Mouse (Mus musculus): ENCODE results near the gene Pzp. TPM values are rescaled to one million over a fixed set of nuclear protein-coding genes. Genes with fewer than 3 reads are reported as not detected.

The Pzp gene
- total and polyA plus RNA-seq, 2 experiments = 1,553 to 1,917 TPM

- Histone ChIP-seq H3K79me2 (ENCODE audit: control insufficient read depth, insufficient read depth, low read length) (no peaks in the 10 kb centered on the region), H3K27me3 (ENCODE audit: control insufficient read depth, insufficient read depth, low read length) (no peaks in the 10 kb centered on the region), H3K27ac (replicated peaks; ENCODE audit: insufficient read depth, low read depth, low read length) (no peak overlapping the region), H3K36me3 (ENCODE audit: control insufficient read depth, insufficient read depth, low read length) (no peaks in the 10 kb centered on the region), H3K4me3 (ENCODE audit: insufficient read depth, low read depth, low read length) (no peak overlapping the region), H3K9ac (ENCODE audit: low read depth, low read length) (no peak overlapping the region), H3K4me1 (ENCODE audit: control insufficient read depth, insufficient read depth, low read length) (no peaks in the 10 kb centered on the region)
- DNase-seq (ENCODE audit: extremely low read depth, low read depth, low spot score) = no peak
- WGBS = 76% methylated on average over 12 of the region's 12 CpGs
- no peak for TF ChIP-seq POLR2A (IDR thresholded peaks at IDR 0.05; ENCODE audit: extremely low read depth, insufficient read depth, low read length)
- TF ChIP-seq CTCF (IDR thresholded peaks at IDR 0.05; ENCODE audit: low read depth, low read length) = no peak
These were observed 70.5 kb downstream of the Pzp start for GRCm38 (mm10) chr6:128455835-128456605.

- Histone ChIP-seq H3K36me3 (ENCODE audit: control insufficient read depth, insufficient read depth, low read length) (no peaks in the 10 kb centered on the region), H3K27ac (replicated peaks; ENCODE audit: insufficient read depth, low read depth, low read length) (no peak overlapping the region), H3K4me1 (ENCODE audit: control insufficient read depth, insufficient read depth, low read length) (no peaks in the 10 kb centered on the region), H3K9ac (ENCODE audit: low read depth, low read length) (no peak overlapping the region), H3K27me3 (ENCODE audit: control insufficient read depth, insufficient read depth, low read length) (no peaks in the 10 kb centered on the region), H3K4me3 (ENCODE audit: insufficient read depth, low read depth, low read length) (no peak overlapping the region), H3K79me2 (ENCODE audit: control insufficient read depth, insufficient read depth, low read length) (no peaks in the 10 kb centered on the region)
- DNase-seq (ENCODE audit: extremely low read depth, low read depth, low spot score) = no peak
- WGBS = 89% methylated on average over 5 of the region's 5 CpGs
- TF ChIP-seq POLR2A (IDR thresholded peaks at IDR 0.05; ENCODE audit: extremely low read depth, insufficient read depth, low read length) = no peak
- TF ChIP-seq CTCF (IDR thresholded peaks at IDR 0.05; ENCODE audit: low read depth, low read length) = no peak
These were observed 79.5 kb downstream of the Pzp start for GRCm38 (mm10) chr6:128447063-128447462.

GRCm38 (mm10) chr6:128445761-128446535 lies 80.6 kb downstream of the Pzp start:
- no peaks in the 10 kb centered on the region for H3K27me3 ChIP-seq (ENCODE audit: control insufficient read depth, insufficient read depth, low read length)
- DNase-seq (ENCODE audit: extremely low read depth, low read depth, low spot score) = peak; percentile 70
- no peak overlapping the region for H3K9ac ChIP-seq (ENCODE audit: low read depth, low read length)
- no peaks in the 10 kb centered on the region for H3K36me3 ChIP-seq (ENCODE audit: control insufficient read depth, insufficient read depth, low read length)
- H3K4me1 ChIP-seq (ENCODE audit: control insufficient read depth, insufficient read depth, low read length) = no peaks in the 10 kb centered on the region
- H3K79me2 ChIP-seq (ENCODE audit: control insufficient read depth, insufficient read depth, low read length) = no peaks in the 10 kb centered on the region
- no peak overlapping the region for H3K27ac ChIP-seq (replicated peaks; ENCODE audit: insufficient read depth, low read depth, low read length)
- 31% methylated on average over 14 of the region's 14 CpGs for WGBS
- TF ChIP-seq CTCF (IDR thresholded peaks at IDR 0.05; ENCODE audit: low read depth, low read length) = peak; percentile 57; the same call in 1 of the 2 replicates
- TF ChIP-seq POLR2A (IDR thresholded peaks at IDR 0.05; ENCODE audit: extremely low read depth, insufficient read depth, low read length) = no peak
- no peak overlapping the region for H3K4me3 ChIP-seq (ENCODE audit: insufficient read depth, low read depth, low read length)

GRCm38 (mm10) chr6:128440238-128440637 lies 86.3 kb downstream of the Pzp start:
- no peaks in the 10 kb centered on the region; the same call in 1 of the 2 replicates for H3K79me2 ChIP-seq (ENCODE audit: control insufficient read depth, insufficient read depth, low read length)
- H3K4me1 ChIP-seq (ENCODE audit: control insufficient read depth, insufficient read depth, low read length) = peaks cover 17% of the 10 kb centered on the region
- H3K27ac ChIP-seq (replicated peaks; ENCODE audit: insufficient read depth, low read depth, low read length) = no peak overlapping the region
- no peak overlapping the region for H3K9ac ChIP-seq (ENCODE audit: low read depth, low read length)
- DNase-seq (ENCODE audit: extremely low read depth, low read depth, low spot score) = no peak
- H3K4me3 ChIP-seq (ENCODE audit: insufficient read depth, low read depth, low read length) = no peak overlapping the region
- 90% methylated on average over 2 of the region's 2 CpGs for WGBS
- peaks cover 2% of the 10 kb centered on the region; the same call in 1 of the 2 replicates for H3K36me3 ChIP-seq (ENCODE audit: control insufficient read depth, insufficient read depth, low read length)
- H3K27me3 ChIP-seq (ENCODE audit: control insufficient read depth, insufficient read depth, low read length) = no peaks in the 10 kb centered on the region
- TF ChIP-seq POLR2A (IDR thresholded peaks at IDR 0.05; ENCODE audit: extremely low read depth, insufficient read depth, low read length) = no peak
- TF ChIP-seq CTCF (IDR thresholded peaks at IDR 0.05; ENCODE audit: low read depth, low read length) = peak; percentile 19; the same call in 1 of the 2 replicates

- WGBS = 23% methylated on average over 18 of the region's 18 CpGs
- Histone ChIP-seq H3K4me3 (ENCODE audit: insufficient read depth, low read depth, low read length) (peak overlapping the region; percentile 92), H3K36me3 (ENCODE audit: control insufficient read depth, insufficient read depth, low read length) (peaks cover 13% of the 10 kb centered on the region; the same call in 1 of the 2 replicates), H3K4me1 (ENCODE audit: control insufficient read depth, insufficient read depth, low read length) (peaks cover 19% of the 10 kb centered on the region), H3K27ac (replicated peaks; ENCODE audit: insufficient read depth, low read depth, low read length) (peak overlapping the region; percentile 61), H3K9ac (ENCODE audit: low read depth, low read length) (peak overlapping the region; percentile 49), H3K27me3 (ENCODE audit: control insufficient read depth, insufficient read depth, low read length) (no peaks in the 10 kb centered on the region), H3K79me2 (ENCODE audit: control insufficient read depth, insufficient read depth, low read length) (no peaks in the 10 kb centered on the region; the same call in 1 of the 2 replicates)
- TF ChIP-seq CTCF (IDR thresholded peaks at IDR 0.05; ENCODE audit: low read depth, low read length) (no peak), POLR2A (IDR thresholded peaks at IDR 0.05; ENCODE audit: extremely low read depth, insufficient read depth, low read length) (no peak)
- no peak for DNase-seq (ENCODE audit: extremely low read depth, low read depth, low spot score)
These were observed 87.6 kb downstream of the Pzp start for GRCm38 (mm10) chr6:128438871-128439341.

All from liver, adult 2 months (tissue).